Mouse (Mus musculus) frontal cortex, postnatal 14 days (tissue): Measurements from ENCODE around the gene Rsu1.
"Not testable (repeated sequence)": the region's sequence is repeated elsewhere in the genome, so short reads cannot be mapped to it uniquely, and the experiment has no call there.

Experiments used
- DNase-seq, 2 experiments: peaks; one replicate each; pipeline ENCODE4 v3.0.0; 2022; ENCODE audit warnings: low spot score in 2 of 2

Rsu1 gene

DNA sequence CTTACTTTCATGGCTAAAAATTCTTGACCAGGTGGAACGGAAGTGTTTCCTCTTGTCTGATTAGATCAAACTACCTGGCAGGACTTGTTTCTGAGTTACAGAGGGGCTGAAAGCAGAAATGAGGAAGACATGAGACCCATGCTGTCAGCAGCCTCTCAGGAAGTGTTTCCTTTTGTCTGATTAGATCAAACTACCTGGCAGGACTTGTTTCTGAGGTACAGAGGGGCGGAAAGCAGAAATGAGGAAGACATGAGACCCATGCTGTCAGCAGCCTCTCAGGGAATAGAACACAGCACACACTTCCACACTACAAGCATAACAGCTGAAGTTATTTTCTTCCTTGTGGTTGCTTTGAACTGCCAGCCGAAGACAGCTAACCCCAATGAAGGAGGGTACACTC lies 46.7 kb downstream of the Rsu1 start:
- DNase-seq = no peak

DNA sequence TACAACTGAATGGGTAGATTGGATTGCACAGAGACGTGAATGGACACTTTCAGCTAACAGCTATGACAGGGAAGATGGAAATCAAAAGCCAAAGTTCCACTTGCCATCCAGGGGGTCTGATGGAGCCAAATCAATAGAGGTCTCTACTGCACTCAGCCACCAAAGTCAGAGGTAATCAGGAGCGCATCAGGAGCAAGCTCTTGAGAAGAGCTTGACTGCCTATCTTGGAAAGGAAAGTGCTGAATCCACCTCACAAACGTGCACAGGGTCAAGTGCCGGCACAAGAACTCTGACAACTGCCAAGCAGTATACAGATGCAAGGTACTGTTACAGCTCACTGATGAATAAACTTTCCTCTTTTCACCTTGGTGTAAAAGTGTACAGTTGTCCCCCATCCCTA lies 47.8 kb downstream of the Rsu1 start:
- no peak for DNase-seq

DNA sequence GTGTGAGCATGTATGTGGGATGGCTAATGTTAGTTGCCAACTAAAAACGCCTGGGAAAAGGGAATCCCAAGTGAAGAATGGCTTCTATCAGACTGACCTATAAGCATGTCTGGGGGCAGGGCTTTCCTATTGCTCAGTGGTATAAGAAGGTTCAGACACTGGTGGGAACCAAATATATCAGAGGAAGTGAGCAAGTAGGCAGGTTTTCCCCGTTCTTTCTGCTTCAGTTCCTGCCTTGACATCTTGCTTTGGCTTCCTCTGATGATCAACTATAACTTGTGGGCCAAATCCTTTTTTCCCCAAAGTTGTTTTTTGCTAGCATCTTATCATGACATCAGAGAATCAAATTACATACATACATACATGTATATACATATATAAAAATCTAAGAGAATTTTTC lies 51.1 kb downstream of the Rsu1 start:
- no peak for DNase-seq

DNA sequence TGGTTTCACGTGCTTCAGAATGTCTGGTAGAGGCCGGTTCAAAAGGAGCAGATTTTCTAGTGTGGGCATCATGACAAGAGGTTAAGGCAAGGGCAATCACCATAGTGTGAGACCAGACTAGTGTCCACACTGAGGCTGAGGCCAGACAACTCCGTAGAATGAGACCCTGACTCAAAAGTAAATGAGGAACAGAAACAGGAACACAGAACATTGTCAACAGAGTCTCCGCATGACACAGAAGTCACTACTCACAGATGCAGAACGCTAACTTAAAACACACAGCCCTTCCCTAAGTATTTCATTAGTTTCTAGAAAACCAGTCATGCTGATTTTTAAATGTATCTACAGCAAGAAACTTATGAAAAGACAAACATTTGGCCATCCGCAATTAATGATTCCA lies 53.1 kb downstream of the Rsu1 start:
- DNase-seq = no peak

DNA sequence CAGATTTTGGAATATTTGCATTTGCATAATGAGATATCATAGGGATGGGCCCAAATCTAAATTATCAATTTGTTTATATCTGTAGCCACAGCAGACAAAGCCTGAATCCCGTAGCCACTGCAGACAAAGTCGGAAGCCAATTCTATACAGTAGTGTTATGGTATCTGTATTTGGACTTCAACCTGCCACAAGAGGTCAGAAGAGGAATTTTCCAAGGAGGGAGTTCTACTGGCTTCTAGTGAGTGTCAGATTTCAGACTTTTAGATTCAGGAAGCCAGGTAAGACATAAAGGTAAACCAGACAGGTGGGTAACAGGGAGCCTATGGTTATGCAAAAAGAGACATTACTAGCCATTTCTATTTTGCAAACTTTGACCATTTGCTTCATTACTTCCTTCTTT lies 64.4 kb downstream of the Rsu1 start:
- no peak for DNase-seq

DNA sequence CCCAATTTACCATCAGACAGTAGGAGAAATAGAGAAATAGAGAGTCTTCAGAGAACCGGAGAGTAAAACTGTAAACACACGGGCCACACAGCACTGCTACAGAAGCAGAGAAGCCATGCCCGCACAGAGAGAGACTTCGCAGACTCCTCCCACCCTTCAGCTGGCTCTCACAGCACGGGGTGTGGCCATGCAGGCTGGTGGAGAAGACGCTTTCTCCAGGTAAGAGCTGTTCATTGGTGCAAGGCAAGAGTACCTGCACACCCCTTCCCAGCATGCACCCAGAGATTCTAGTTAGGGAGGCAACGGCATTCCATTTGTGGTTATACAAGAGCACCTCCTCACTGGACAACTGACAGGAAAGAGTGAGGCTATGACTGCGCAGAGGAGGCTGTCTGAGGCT lies 64.8 kb downstream of the Rsu1 start:
- DNase-seq = no peak

DNA sequence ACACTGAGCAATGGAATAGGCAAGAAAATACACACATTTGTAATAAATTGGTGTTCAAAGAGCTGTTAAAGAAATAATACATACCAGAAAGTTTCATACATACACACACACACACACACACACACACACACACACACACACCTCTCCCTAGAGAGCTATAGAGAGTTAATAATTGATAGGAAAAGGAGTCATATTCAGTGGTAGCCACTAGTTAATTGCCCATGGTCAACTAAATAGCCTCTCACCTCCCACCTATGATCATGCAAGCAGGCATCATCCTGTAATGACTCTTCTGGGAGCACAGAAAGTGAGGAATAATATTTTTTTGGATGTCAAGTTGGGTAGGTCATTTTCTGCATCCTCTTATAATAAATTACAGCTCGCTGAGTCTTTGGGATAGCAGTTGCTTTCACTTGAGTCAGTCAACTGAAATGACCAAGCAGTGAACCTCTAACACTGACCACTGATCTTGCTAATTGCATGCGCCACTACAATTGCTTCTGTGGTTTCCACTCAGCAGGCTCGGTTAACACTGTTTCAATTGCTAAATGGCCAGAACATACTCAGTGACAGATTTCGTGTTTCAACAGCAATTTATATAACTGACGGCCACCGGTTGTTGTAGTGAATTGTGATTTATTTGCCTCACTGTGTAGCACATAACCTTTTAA lies 68.3 kb downstream of the Rsu1 start:
- DNase-seq = no peak

DNA sequence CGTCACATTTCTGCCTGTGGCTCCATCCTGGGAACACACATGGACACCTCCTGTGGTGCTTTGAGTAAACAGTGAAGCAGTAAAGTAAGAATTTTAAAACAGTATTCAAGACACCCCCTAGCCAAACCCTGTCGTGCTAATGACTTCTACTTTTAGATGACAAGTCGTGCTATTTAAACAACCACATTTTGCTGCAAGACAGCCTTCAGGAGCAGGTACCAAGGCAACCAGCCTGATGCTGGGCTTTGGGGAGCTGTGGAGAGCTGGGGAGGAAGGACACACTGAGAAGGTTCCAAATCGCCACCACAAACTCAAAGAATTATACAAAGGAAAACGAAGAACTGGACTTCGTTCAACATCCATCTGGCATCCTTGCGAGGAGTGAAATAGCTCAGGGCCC lies 71.5 kb downstream of the Rsu1 start:
- peak in 1 of 2 experiments; percentile 32 for DNase-seq

DNA sequence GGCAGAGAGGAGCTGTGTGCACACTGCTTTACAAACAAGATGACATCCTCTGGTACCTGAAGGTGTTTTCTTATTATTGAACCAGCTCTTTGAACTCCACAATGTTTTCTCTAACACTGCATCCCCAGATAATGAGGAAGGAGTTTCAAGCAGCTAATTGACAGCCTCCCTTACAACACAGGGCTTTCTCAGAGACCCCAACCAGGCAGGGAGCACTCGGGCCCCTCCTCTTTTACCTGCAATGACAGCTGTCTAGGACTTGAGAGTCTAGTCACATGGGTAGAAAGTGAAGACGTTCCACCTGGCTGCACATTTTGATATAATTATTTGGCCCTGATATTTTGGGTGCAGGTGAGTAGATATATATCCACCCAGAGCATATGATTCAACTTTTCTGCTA lies 72.2 kb downstream of the Rsu1 start:
- no peak for DNase-seq

DNA sequence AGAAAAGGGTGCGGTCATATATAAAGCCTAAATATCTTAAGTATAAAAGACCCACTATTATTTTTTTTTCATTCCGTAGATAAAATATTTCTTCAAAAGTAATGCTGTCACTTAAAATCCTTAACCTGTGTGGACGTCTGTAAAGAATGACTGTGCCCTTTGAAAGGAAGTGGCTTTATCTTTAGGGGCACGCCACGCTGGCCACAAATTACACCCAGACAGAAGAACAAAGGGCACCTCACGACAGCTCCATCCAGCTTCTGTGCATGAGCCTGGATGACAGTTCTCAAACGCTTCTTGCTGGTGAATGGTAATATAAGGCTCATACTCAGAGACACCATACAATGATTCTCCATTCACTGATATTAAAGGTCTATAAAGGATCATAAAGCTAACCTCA lies 75.7 kb downstream of the Rsu1 start:
- no peak for DNase-seq

DNA sequence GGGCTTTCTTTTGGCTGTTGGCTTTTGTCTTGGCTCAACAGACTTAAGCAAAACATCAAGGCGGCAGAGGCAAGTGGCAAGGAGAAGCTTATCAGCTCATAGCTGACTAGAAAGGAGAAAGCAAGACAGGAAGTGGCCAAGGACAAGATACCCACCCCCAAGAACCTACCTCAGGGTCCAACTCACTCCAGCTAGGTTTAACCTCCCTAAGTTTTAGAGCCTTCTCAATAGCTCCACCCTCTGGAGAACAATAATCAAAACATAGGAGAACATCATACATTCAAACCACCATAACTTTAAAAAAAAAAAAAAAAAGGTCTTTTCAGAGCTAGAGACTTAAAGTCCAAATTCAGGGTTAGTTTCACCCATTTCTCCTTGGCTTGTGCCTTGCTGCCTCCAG lies 79.1 kb downstream of the Rsu1 start:
- DNase-seq = no peak

DNA sequence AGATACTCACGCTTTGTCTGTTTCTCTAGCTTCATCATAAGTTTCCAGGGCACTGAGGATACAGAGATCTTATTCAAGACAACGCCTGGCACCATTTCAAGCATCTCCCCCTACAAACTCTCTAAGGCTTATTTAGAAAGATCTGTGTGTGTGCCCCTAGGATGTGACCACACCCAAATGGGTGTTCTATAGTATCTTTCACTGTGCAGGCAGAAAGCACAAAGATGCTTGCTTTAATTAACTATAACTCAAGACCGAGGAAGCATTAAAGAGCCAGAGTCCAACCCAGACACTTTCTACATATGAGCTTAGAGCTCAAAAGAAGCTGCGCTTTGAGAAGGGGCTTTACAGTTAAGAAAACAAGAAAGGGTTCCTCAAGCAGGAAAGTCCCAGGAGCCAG lies 80.4 kb downstream of the Rsu1 start:
- DNase-seq = no peak

DNA sequence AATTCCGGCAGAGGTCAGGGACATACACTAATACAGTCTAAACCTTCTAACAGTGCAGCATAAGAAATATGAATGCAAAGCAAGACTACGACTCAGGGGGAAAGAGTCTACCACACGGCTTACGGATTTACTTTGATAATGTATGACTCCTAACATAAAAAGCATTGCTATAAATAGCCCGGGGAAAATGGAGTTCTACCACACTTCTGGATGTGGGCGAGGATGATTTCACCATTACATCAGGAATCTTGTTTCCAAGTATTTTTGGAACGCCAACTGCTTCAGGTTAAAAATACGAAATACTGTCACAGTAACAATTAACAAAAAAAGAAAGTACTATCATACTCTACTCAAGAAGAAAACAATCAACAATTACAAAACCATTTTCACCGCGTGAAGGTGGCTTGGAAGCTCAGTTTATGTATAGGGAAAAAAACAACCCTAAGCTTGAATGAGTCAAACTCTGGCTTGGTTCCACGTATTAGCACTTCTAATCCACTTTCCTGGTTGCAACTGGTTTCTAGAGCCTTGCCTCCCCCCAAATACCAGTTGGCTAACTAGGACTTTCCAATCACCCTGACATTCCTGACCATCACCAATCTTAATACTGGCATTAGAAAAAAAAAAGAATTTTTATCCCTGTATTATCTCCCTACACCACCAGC lies 82.3 kb downstream of the Rsu1 start:
- DNase-seq = no peak

DNA sequence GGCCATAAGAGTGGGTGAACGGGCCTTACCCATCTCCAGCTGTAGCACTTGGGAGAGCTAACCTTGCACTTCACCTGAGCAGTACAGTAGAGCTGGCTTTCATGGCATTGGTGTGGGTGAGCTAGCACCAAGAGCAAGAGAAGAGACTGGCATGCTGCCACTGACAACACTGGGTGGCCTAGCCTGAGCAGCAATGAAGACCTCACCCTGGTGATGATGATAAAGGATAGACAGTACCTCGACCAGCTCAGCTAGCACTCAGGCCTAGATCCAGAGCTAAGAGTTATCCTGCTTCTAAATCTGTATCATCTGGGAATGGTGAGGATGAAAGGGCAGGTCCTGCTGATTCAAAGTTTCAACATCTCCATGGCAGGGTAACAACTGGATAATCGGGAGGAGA lies 88.1 kb downstream of the Rsu1 start:
- no peak for DNase-seq

DNA sequence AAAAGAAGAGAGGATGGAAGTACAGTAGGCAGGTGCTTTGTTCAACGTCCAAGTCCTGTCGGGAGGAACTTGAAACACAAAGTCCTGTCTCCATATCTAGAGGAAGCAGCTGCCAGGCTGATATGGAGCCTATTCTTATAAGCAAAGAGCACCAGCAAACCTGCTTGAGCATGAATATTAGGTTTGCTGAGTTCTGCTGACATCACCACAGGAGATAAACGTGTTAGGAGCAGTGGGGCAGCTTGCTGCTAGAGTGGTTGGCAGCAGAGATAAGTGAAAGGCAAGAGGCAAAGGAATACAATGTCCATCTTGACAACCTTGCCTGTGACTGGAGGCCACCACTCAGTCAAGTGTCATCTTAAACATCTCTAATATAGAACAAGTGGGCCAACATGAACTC lies 89.3 kb downstream of the Rsu1 start:
- not testable (repeated sequence) for DNase-seq

DNA sequence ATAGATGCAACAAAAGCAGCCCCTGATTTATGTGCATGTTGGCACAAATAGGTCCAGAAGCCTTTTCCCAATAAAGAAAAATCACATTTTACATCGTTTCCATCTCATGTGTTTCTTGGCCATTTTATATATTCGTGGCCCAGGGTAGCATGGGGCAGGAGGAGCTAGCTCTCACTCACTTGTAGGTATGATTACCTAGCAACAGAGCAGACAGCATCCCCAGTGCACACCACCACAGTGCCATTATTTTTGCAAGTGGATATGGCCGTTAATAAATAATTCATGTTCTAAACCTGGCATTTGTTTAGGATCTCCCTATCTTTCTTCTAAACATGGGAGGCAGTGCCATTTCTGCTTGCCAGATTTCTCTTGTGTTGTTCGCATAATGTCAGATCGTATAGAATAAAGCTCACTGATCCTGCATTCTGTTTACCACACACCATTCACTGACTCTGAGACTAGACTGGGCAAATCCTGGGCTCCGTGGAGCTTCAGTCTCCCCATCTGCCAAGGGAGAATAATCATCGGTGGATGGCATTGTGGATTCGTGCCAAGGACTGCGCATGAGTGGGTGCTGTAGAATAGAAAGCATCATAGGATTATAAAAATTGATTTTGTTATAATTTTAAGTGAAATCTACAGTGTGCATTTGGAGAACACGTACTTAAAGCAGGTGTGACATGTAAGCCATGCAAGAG lies 93.4 kb downstream of the Rsu1 start:
- DNase-seq = peak in 1 of 2 experiments; percentile 28

DNA sequence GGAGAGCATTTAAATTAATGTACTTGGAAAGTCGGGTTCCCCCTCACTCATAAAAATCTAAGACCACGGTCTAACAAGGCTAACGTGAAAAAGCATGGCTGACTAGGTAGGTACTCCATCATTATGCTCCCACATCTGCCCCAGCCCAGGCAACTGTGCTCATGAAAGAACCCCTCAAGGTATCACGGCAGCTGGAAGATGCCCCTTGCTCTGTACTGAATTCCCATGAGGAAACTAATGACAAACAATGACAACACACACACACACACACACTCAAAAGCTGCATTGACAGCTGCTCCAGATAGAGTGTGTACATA lies 95.0 kb downstream of the Rsu1 start:
- DNase-seq = no peak

DNA sequence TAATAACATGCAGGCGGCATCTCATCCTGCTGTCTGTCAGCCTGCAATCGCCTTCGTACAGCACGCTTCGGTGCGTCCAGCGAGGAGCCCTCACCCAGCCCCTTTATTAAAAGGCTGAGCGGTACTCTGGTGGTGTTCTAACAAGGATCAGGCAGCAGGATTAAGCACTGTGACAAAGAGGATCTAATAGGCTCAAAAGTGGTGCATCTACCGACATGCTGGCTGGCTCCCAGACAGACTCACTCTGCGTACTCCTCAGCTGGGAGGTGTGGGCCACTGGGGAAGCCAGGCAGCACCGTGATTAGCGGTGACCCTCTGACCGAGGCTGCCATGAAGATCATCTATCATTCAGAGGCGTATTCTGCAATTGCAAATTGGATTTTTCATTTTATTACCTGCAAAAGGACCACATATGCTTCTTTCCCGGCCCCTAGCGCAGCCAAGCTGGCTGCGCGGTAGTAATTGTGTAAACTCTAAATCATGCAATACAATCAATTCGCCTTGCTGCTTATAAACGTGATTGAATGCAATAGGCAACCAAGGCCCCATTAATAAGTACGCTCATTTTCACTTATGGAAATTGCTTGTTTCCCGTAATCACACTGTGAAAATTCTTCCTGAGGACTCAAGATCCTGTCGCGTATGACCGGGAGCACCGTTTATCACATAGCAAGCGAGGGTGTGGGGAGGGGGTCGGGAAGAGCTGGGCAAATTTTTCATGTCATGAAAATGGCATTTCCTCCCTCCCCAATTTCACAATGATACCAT lies 95.5 kb downstream of the Rsu1 start:
- no peak for DNase-seq

DNA sequence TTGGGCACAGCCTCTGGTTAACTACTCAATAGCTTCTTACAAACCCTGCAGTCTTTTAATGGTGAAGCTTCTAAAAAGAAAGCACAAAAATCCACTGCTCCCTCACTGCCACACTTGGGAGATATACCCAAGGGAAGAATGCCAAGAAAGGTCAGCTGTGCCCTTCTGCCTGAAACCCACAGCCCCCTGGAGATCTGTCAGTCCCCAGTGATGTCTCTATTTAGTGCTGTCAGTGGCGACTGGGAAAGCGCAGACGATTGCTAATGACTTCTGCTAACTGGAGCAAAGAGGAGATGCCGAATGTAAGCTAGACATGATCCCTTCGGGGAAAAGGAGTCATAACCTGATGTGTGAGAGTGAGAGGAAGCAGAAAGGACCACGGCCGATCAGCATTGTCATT lies 96.8 kb downstream of the Rsu1 start:
- DNase-seq = no peak

DNA sequence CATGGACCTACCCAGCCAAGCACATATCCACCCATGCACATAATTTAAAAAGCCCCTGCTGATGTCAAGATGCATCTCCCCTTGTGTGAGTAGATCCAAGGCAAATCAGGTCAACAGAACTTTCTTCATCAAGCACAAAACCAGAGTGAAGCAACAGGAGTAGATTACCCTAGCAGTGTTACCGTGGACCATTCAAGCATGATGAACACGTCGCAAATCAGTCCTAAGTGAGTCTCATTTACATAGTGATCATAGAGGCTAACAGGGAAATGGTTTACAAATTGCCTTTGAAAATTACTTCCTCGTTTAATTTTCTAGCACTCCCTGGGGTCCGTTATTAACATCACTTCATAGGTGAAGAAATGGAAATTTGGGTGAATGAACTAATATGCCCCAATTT lies 100.6 kb downstream of the Rsu1 start:
- no peak for DNase-seq

DNA sequence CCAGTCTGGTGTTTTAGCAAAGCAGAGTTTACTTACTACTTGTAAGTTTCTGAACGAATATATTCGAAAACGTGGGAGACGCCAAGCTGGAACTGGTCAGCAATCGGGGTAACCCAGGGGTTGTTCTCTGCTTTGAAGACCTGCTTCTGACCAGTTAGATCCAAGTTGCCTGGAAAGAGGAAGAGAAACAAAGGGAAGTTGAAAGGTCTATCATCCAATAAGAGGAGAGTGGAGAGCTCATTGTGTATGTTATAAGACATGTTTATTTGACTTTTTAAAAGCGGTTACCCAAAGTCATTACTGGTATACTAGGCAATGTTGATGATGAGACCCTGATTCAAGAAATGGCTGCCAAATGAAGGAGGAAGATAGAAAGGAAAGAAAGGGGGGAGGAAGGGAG lies 101.3 kb downstream of the Rsu1 start:
- no peak for DNase-seq

DNA sequence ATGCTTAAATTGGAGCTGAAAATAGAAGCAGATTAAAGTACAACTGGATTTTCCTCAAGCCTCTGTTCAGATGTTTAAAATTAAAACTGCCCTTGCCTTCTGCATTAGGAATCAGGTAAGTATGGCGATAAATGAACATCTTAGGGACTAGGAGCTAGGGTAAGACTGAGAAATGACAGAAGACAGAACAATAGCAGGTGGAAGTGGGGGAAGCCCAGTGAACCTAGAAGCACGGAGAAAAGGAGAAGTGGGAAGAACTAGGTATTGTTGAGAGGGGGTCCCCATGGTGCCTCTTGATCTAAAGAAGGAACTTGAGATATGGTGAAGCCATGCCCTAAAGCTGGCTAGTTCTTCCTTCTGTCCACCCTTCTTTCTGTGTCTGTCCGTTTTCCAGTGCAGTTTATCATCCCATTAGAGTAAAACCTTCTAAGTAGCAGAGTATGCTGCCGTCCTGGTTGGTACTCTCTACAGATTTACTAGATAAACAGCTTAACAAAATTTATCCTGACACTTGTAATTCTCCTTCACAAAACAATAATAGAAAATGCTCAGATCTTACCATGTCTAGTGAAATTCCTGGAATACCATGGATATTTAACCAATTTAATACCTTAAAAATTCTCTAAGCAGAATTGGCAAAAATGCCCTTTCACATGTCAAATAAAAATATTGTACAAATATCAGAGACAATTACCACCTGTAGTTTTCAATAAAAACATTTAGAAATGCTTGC lies 101.9 kb downstream of the Rsu1 start:
- DNase-seq = no peak
